Mouse (Mus musculus) CD8-positive naive resting alpha-beta T cell, adult 2 months (primary cell): ENCODE results near the gene Amz2.
A peak's percentile ranks its signal among the peaks of the same experiment; 100 is the strongest.

ENCODE experiments used
- DNase-seq, 2 experiments: peaks; one replicate each; pipeline ENCODE4 v3.0.0; 2022; ENCODE audit warnings: low read depth in 2 of 2, low spot score in 2 of 2

Gene Amz2

GRCm38 (mm10) chr11:109420567-109420962 lies 5.2 kb upstream of the Amz2 start:
- peak; percentile 45 to 55 for DNase-seq

DNA sequence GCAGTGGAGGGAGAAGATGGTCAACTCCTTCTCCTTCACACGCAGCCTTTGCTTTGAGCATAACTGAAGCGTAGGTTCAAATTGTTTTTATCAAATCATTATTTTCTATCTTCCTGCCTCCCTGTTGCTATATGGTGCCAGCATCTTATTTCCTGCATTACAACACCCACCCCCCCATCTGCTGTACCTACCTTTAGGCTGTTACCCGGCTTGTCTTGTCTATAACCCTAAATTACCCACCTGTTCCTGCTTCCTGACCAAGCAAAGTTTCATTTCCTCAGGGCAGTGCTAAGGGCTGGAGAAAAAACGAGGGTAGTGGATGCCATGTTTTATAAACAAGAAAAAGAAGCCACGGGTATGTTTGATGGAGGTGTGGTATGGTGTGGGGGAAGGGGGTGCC lies 4.5 kb upstream of the Amz2 start:
- DNase-seq, result no peak

GRCm38 (mm10) chr11:109422263-109422662 lies 3.5 kb upstream of the Amz2 start:
- DNase-seq, result no peak

- no peak for DNase-seq
Measured at GRCm38 (mm10) chr11:109423294-109423693, 2.5 kb upstream of the Amz2 start.

- no peak for DNase-seq
Measured at GRCm38 (mm10) chr11:109426272-109426586, 483 bp downstream of the Amz2 start.

DNA sequence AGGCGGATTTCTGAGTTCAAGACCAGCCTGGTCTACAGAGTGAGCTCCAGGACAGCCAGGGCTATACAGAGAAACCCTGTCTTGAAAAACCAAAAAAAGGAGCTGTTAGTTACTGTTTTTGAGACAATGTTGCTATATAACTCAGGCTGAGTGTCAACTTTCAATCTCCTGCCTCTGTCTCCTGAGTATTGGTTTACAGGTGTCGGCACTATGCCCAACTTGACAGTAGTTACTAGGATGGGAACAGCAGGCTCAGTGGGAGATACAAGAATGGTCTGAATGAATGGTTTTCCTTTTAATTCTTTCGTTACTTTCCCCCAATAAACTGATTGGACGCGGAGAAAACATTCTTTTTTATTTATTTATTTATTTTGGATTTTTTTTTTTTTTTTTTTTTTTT lies 1.6 kb downstream of the Amz2 start:
- no peak for DNase-seq

- DNase-seq, result no peak
Measured at GRCm38 (mm10) chr11:109434233-109434798, 8.6 kb downstream of the Amz2 start.

DNA sequence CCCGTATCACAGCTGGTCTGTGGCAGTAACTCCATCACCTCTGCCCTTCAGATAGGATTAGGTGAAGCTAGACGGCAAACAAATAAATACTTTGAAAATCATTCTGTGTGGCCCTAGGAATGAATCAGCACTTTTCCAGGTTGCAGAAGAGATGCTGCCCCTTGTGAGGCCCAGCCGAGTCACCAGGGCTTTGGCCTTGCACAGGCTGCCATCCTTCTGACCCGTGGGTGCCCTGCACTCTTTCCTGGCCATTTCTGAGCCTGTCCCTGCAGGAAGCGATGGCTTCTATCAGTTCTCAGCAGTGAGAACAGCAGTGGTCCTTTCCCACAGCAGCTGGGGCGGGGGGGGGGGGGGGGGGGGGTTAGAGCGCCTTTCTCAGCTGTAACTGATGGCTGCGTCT lies 11.1 kb downstream of the Amz2 start:
- no peak for DNase-seq

DNA sequence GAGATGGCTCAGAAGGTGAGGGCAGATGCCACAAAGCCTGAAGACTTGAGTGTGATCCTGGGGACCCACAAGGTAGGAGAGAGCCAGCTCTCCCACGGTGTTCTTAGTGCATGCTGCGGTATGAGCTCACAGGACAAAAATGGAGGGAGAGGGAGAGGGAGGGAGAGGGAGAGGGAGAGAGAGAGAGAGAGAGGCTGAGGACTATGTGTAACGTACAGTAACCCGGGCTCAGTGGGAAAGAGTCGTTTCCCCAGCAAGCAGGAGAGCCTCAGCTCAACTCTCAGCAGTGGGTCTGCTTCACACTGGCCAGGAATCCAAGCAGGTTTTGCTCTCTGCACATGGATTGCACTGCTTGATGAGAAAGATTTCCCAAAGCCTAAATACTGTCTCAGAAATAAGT lies 13.5 kb downstream of the Amz2 start:
- no peak for DNase-seq

DNA sequence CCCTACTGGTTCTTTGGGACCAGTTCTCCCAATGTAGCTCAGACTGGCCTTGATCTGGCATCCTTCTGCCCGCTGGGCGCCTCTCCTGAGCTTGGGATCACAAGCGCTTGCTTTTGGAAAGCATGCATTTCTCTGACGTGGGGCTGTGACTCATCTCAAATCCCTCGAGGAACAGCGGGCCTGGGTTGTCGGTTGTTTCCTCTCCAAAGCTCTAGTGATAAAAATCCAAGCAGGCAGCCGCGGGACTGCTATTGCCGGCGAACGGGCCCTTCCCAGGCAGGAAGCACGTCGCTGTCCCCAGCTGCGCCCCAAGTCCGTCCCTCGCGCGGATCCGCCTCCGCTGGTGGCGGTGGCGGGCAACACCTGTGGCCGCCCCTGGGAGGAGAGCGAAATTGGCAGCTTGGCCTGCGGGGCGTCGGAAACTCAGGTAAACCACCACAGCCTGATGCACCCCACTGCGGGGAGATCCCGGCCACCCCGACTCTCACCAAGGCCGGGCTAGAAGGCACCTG lies 14.1 kb downstream of the Amz2 start:
- DNase-seq, result peak; percentile 76

DNA sequence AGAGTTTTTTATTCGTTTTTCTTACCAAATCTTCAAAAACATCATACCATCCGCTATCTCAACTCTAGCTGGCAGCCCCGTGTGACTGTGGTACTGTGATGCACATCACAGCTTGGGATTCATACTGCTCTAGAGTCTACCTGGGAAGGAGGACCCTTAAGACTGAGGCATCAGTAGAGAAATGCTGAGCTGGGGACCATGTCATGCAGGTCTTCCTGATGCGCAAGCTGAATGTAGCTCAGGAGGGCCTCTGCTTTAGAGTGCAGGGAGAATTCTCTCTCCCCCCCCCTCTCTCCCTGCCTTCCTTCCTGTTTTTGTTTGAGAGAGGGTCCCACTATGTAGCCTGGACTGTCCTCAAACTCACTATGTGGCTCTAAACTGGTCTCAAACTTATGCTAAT lies 14.9 kb downstream of the Amz2 start:
- no peak for DNase-seq

DNA sequence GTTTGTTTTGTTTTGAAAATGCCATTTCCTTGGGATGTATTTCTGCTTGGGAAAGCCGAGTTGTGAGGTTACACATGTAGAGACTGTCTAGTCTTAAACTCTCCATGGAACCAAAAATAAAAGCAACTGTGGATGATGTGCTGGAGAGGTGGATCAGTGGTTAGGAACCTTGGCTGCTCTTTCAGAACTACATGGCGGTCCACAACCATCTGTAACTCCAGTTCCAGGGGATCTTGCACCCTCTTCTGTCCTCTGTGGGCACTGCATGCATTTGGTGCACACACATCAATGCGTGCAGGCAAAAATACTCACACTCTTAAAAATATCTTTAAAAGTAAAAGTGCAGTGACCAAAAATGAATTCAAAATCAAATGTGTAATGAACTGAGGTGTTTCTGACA lies 15.4 kb downstream of the Amz2 start:
- peak; percentile 33 to 67 for DNase-seq

DNA sequence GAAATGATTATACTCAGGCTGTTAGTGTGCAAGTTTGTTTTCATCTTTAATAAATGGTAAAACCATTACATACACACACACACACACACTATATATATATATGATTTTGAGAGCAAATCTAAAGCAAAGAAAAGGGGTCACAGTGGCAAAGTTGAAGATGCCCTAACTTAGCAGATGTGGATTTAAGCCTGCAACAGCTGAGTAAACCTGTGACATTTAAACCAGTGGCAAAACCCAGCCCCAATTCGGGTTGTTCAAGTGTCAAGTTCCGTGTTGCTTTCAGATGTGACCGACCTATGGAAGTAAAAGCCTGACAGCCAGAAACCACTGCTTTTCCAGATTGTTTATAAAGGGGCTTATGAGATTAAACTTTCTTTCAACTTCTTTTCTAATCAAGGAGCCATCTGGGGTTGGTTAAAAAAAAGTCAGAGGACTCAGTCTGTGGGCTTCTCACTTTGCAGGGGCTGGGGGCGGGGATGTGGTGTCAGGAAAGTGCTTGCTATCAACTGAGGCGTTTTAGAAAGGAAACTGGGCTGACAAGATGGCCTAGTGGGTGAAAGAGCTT lies 16.5 kb downstream of the Amz2 start:
- DNase-seq, result no peak

DNA sequence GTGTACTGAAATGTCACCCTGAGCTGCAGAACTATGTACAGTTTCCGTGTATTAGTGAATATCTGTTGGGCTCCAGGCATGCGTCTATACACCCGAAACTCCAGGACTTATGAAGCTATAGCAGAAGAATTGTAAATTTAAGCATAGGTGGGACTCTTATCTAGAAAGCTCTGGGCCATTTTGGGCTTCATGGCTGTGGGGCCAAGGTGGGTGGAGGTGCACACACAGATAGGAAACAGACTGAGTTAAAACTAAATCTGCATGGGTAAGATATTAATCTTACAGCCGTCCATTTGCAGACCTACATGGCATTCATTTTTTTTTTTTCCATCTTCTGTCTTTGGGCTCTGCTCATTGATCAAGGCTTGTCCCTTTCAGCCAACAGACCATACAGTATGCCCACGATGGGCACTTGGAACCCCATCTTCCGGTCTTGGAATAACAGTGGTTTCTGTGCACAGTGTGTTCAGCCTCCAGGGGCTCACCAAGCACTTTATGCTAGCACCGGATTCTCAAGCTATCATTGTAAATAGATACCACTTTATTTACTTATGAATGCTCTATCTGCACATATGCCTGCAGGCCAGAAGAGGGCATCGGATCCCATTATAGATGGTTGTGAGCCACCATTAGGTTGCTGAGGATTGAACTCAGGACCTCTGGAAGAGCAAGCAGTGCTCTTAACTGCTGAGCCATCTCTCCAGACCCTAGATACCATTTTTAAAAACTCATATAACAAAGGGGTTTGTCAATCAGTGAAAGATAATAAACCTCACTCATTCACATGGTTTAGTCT lies 17.9 kb downstream of the Amz2 start:
- DNase-seq, result no peak

GRCm38 (mm10) chr11:109444600-109444999 lies 18.9 kb downstream of the Amz2 start:
- peak in 1 of 2 experiments; percentile 48 for DNase-seq

DNA sequence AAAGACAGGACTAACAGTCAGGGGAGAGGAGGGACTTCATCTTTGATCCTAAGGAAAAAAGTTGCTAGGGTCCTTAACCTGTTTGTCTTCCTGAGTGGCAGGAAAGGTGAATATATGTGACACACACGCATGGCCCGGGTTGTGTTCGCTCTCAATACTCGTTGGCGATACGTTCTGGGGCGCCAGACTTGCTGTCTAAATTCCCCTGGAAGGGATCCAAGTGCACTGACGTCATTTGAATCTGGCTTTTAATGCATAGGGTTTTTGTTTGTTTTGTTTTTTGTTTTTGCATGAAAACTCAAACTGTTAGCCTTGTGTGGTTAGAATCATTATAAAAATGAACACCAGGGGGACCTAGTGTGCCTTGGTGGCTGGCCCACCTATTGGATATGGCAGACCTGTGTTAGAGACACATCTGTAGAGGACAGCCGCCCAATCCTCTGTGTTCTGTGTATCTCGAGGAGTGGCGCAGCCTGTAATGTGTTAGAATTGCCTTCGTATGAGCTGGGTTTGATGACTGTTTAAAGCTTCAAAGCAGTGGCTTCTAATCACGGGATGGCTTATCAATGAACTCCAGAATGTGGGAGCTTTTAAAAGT lies 19.8 kb downstream of the Amz2 start:
- peak in 1 of 2 experiments; percentile 71 for DNase-seq

DNA sequence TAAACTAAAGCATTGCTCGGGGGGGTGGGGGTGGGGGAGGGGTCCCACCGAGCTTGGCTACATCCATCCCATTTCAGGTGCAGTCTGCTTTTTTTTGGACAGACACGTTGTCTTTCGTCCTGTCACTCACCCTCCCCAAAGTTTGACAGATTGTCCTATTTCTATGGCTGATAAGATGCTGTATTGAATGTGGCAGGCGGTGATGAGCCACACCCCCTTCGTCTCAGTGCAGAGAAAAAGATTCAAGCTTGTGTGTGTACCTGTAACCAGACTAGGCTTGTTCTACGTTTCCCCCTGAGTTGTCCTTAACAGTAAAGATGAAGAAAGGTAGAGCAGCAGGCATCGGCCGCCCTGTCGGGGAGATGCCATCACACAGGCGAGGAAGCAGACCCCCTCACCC lies 25.4 kb downstream of the Amz2 start:
- DNase-seq, result no peak

DNA sequence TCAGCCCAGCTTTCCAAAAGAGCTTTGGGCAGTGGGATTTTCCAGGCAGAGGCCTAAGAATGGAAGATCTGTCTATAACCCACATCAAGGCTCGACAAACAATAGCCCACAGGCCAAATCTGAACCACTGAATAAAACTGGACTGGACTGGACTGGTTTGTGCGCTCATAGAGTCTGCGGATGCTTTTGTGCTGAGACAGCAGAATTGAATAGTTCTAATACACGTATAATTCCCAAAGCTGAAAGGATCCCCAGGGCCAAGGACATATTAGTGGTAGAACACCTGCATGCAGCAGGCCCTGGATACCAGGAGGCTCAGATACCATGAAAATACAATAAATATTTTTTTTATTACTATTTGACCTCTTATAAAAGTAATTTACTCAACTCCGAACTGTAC lies 30.5 kb downstream of the Amz2 start:
- no peak for DNase-seq

- no peak for DNase-seq
Measured at GRCm38 (mm10) chr11:109458165-109458564, 32.4 kb downstream of the Amz2 start.

DNA sequence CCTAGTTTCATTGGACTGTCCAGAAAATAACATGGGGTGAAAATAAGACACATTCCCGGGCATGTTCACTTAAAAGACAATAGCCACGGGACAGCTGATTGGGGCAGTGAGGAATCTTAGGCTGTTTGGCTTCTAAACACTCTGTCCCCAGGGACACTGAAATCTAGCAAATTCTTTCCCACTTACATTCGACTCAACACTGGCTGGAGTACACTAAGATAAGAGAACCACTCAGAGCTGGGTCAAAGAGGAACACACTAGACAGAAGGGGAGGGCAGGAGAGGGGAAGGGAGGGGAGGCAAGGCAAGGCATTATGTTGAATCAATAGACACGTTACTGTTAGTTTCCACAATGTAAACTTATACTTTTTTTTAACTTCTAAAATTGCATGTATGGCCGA lies 34.8 kb downstream of the Amz2 start:
- no peak for DNase-seq

DNA sequence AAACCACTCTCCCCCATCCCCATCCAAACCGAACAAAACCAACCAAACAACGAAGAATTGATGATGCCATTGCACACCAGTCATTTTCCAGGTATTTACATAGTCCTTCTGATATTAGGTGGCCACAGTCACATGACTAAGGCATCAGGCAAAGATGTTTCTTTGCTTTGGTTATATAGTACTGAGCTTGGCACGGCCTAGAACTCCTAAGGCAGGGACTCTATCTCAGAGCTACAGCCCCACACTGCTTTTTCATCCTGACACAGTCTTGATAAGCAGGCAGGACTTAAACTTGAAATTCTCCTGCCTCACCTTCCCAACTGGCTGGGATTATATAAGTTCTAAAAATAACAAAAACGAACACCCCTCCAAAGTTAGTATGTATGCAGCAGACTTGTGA lies 39.3 kb downstream of the Amz2 start:
- DNase-seq, result no peak

GRCm38 (mm10) chr11:109466987-109467386 lies 41.2 kb downstream of the Amz2 start:
- DNase-seq, result no peak
